ENCODE assay signal across 10 mouse cellular contexts in genomic region chr7:28931032-28931694, GRCm38 (mm10). TPM values are rescaled to one million over a fixed set of nuclear protein-coding genes. Genes with fewer than 3 reads are reported as not detected.
DNase-seq lines count a peak whose midpoint lies in the region; ATAC-seq and TF ChIP-seq lines count a peak whose summit lies in the region.
"Had no signal": no experiment of that assay in that cellular context is flagged by ENCODE, and none has a peak within 500 bp of the region (broad histone marks: within the 10 kb centered on the region; RNA-seq: fewer than 3 reads in every experiment).

No protein-coding gene starts in this region.

- H3K9me3 ChIP-seq in heart, postnatal 0 days (replicated peaks; ENCODE audit: control insufficient read depth, low read length): no peaks in the 10 kb centered on the region
- H3K9me3 ChIP-seq in kidney, embryonic 16.5 days (ENCODE audit: low read length): no peaks in the 10 kb centered on the region
- H3K9me3 ChIP-seq: G1E had no signal

- no peak for ATAC-seq in heart, postnatal 0 days (ENCODE audit: insufficient read depth, low read depth)
- ATAC-seq in kidney, embryonic 16.5 days (ENCODE audit: low FRiP score, low TSS enrichment): peak; percentile 79

- 78% methylated on average over 7 of the region's 7 CpGs for WGBS in heart, postnatal 0 days
- 68% methylated on average over 7 of the region's 7 CpGs for WGBS in kidney, embryonic 16.5 days

- no peaks in the 10 kb centered on the region for H3K27me3 ChIP-seq in heart, postnatal 0 days (ENCODE audit: control insufficient read depth, insufficient read depth, low read length)
- H3K27me3 ChIP-seq in kidney, embryonic 16.5 days (ENCODE audit: insufficient read depth, low read length): no peaks in the 10 kb centered on the region
- no peaks in the 10 kb centered on the region for H3K27me3 ChIP-seq in myocyte (ENCODE audit: control insufficient read depth, insufficient read depth, insufficient read length)

- TF ChIP-seq POLR2A in myocyte (IDR thresholded peaks at IDR 0.05; ENCODE audit: insufficient read length, low read depth): no peak

- intact Hi-C loops in left cerebral cortex, postnatal 25 days (cut with DNase I): no loop called here

- H3K36me3 ChIP-seq in heart, postnatal 0 days (replicated peaks; ENCODE audit: control insufficient read depth, insufficient read depth, low read length): no peaks in the 10 kb centered on the region
- H3K36me3 ChIP-seq in kidney, embryonic 16.5 days (ENCODE audit: insufficient read depth, low read length): 0 out of 2 replicates have a peak, but pooled peaks cover 8% of the 10 kb centered on the region
- H3K36me3 ChIP-seq in myocyte (ENCODE audit: control insufficient read depth, insufficient read depth): no peaks in the 10 kb centered on the region

- no peak overlapping the region for H3K4me3 ChIP-seq in heart, postnatal 0 days (ENCODE audit: low read depth, low read length)
- H3K4me3 ChIP-seq in brown adipose tissue, adult 24 weeks (ENCODE audit: insufficient read depth, low read depth, low read length): no peak overlapping the region
- no peak overlapping the region for H3K4me3 ChIP-seq in kidney, embryonic 16.5 days (ENCODE audit: low read length)
- H3K4me3 ChIP-seq in myocyte: no peak overlapping the region

- 0 out of 2 replicates have a peak overlapping the region, but pooled peaks have one; percentile 31 for H3K9ac ChIP-seq in heart, postnatal 0 days (replicated peaks; ENCODE audit: low read depth, low read length)
- H3K9ac ChIP-seq in kidney, embryonic 16.5 days (replicated peaks; ENCODE audit: low read length): peak overlapping the region; percentile 17; the same call in 1 of the 2 replicates

- H3K4me2 ChIP-seq in heart, postnatal 0 days (ENCODE audit: low read depth, low read length): no peak overlapping the region
- no peak overlapping the region for H3K4me2 ChIP-seq in kidney, embryonic 16.5 days (replicated peaks; ENCODE audit: low read depth, low read length)
- H3K4me2 ChIP-seq in myocyte (ENCODE audit: low read depth): peak overlapping the region; percentile 84

- TF ChIP-seq EP300 in heart, postnatal 0 days (IDR thresholded peaks at IDR 0.05; ENCODE audit: low read depth): no peak

- DNase-seq in heart, postnatal 0 days (ENCODE audit: low spot score): no peak
- no peak for DNase-seq in heart, postnatal 4 days
- no peak for DNase-seq in left cerebral cortex, postnatal 25 days (ENCODE audit: low spot score in 2 of 2)
- DNase-seq in layer of hippocampus, postnatal 10 days (ENCODE audit: low spot score in 2 of 2): no peak
- DNase-seq in left cerebral cortex, adult 9 months (ENCODE audit: low spot score in 2 of 2): no peak
- DNase-seq: layer of hippocampus, postnatal 36 days had no signal

- H3K79me2 ChIP-seq in myocyte (ENCODE audit: control insufficient read depth, insufficient read depth): peaks cover 96% of the 10 kb centered on the region

- no peak for TF ChIP-seq CTCF in heart, postnatal 0 days (IDR thresholded peaks at IDR 0.05; ENCODE audit: low read depth)

- peak overlapping the region; percentile 71 for H3K27ac ChIP-seq in heart, postnatal 0 days (ENCODE audit: low read depth)
- H3K27ac ChIP-seq in brown adipose tissue, adult 24 weeks (replicated peaks; ENCODE audit: low read depth, low read length): peak overlapping the region; percentile 57
- peak overlapping the region; percentile 95 for H3K27ac ChIP-seq in kidney, embryonic 16.5 days (ENCODE audit: low read length)

- H3ac ChIP-seq in myocyte (ENCODE audit: control insufficient read depth, insufficient read length): no peak overlapping the region

- H3K4me1 ChIP-seq in heart, postnatal 0 days (ENCODE audit: control insufficient read depth, insufficient read depth): peaks cover 62% of the 10 kb centered on the region
- H3K4me1 ChIP-seq in brown adipose tissue, adult 24 weeks (ENCODE audit: control insufficient read depth, insufficient read depth, insufficient read length, low read length): peaks cover 65% of the 10 kb centered on the region
- H3K4me1 ChIP-seq in kidney, embryonic 16.5 days (ENCODE audit: insufficient read depth, low read length): peaks cover 62% of the 10 kb centered on the region

TF ChIP-seq in myocyte, 11 proteins besides CTCF, POLR2A, EP300 and RAD21:
- TF ChIP-seq SRF (IDR thresholded peaks at IDR 0.05; ENCODE audit: control insufficient read depth, insufficient read length, low read depth): peak; percentile 62
- no peak for TF ChIP-seq REST (IDR thresholded peaks at IDR 0.05; ENCODE audit: insufficient read depth, insufficient read length)

RNA-seq across cellular contexts. Expression of gene Actn4, which starts 31.0 kb away (rescaled TPM):
- 120 and 139 TPM in 2 replicates for total RNA-seq in heart, postnatal 0 days (2014; rRNA removed; ENCODE audit: low replicate concordance)
- 135 and 171 TPM in 2 replicates for polyA plus RNA-seq in heart, postnatal 0 days (2015; fragmentation: Nextera tagmentation; extraction: Ambion mirVana)
- total RNA-seq in heart, postnatal 4 days (2021): 100 to 1,000 TPM; 224 to 231 TPM
- 122 and 135 TPM in 2 replicates for polyA plus RNA-seq in brown adipose tissue, adult 24 weeks (2012; ENCODE audit: insufficient read depth, insufficient read length, missing spikeins)
- 360 and 374 TPM in 2 replicates for polyA plus RNA-seq in kidney, embryonic 16.5 days (2015; fragmentation: Nextera tagmentation; extraction: Ambion mirVana)
- polyA plus RNA-seq in myocyte (2012; fragmentation: generic; extraction: Trizol): 270 TPM
- 100 to 1,000 TPM; 190 to 202 TPM for total RNA-seq in left cerebral cortex, postnatal 25 days (2021)
- 100 to 1,000 TPM; 128 to 129 TPM for total RNA-seq in layer of hippocampus, postnatal 10 days (2021)

RNA-seq across cellular contexts. Expression of gene Capn12, which starts 49.9 kb away (rescaled TPM):
- not detected in 2 replicates for total RNA-seq in heart, postnatal 0 days (2014; rRNA removed; ENCODE audit: low replicate concordance)
- polyA plus RNA-seq in heart, postnatal 0 days (2015; fragmentation: Nextera tagmentation; extraction: Ambion mirVana): 0.26 TPM in 2 replicates
- total RNA-seq in heart, postnatal 4 days (2021): under 1 TPM; 0.31 to 0.83 TPM
- polyA plus RNA-seq in brown adipose tissue, adult 24 weeks (2012; ENCODE audit: insufficient read depth, insufficient read length, missing spikeins): 0.63 and 0.71 TPM in 2 replicates
- polyA plus RNA-seq in kidney, embryonic 16.5 days (2015; fragmentation: Nextera tagmentation; extraction: Ambion mirVana): 0.59 and 0.74 TPM in 2 replicates
- polyA plus RNA-seq in myocyte (2012; fragmentation: generic; extraction: Trizol): 0.24 TPM
- total RNA-seq in left cerebral cortex, postnatal 25 days (2021): under 1 TPM; 0.32 to 0.66 TPM
- under 1 TPM; 0.54 to 0.82 TPM for total RNA-seq in layer of hippocampus, postnatal 10 days (2021)

RNA-seq across cellular contexts. Expression of gene Eif3k, which starts 50.5 kb away (rescaled TPM):
- total RNA-seq in heart, postnatal 0 days (2014; rRNA removed; ENCODE audit: low replicate concordance): 366 and 476 TPM in 2 replicates
- 261 and 264 TPM in 2 replicates for polyA plus RNA-seq in heart, postnatal 0 days (2015; fragmentation: Nextera tagmentation; extraction: Ambion mirVana)
- 100 to 1,000 TPM; 205 to 208 TPM for total RNA-seq in heart, postnatal 4 days (2021)
- polyA plus RNA-seq in brown adipose tissue, adult 24 weeks (2012; ENCODE audit: insufficient read depth, insufficient read length, missing spikeins): 165 and 216 TPM in 2 replicates
- 406 and 407 TPM in 2 replicates for polyA plus RNA-seq in kidney, embryonic 16.5 days (2015; fragmentation: Nextera tagmentation; extraction: Ambion mirVana)
- 335 TPM for polyA plus RNA-seq in myocyte (2012; fragmentation: generic; extraction: Trizol)
- total RNA-seq in left cerebral cortex, postnatal 25 days (2021): 100 to 1,000 TPM; 175 to 185 TPM
- total RNA-seq in layer of hippocampus, postnatal 10 days (2021): 100 to 1,000 TPM; 177 to 178 TPM

RNA-seq across cellular contexts. Expression of gene Map4k1, which starts 50.7 kb away (rescaled TPM):
- 0.15 TPM in 1 of 2 replicates, not detected in the other for total RNA-seq in heart, postnatal 0 days (2014; rRNA removed; ENCODE audit: low replicate concordance)
- 1.4 and 1.8 TPM in 2 replicates for polyA plus RNA-seq in heart, postnatal 0 days (2015; fragmentation: Nextera tagmentation; extraction: Ambion mirVana)
- 1 to 10 TPM; 1.6 to 2.0 TPM for total RNA-seq in heart, postnatal 4 days (2021)
- 0.63 and 1.4 TPM in 2 replicates for polyA plus RNA-seq in brown adipose tissue, adult 24 weeks (2012; ENCODE audit: insufficient read depth, insufficient read length, missing spikeins)
- polyA plus RNA-seq in kidney, embryonic 16.5 days (2015; fragmentation: Nextera tagmentation; extraction: Ambion mirVana): 9.7 and 10.1 TPM in 2 replicates
- 0.18 TPM for polyA plus RNA-seq in myocyte (2012; fragmentation: generic; extraction: Trizol)
- total RNA-seq in left cerebral cortex, postnatal 25 days (2021): 1 to 10 TPM; 1.7 to 1.8 TPM
- 1 to 10 TPM; 4.6 to 5.8 TPM for total RNA-seq in layer of hippocampus, postnatal 10 days (2021)
